Mouse (Mus musculus) bone marrow, adult 2 months (tissue): ENCODE measurements around the gene Spata9. TPM values are rescaled to one million over a fixed set of nuclear protein-coding genes. Genes with fewer than 3 reads are reported as not detected.
A peak's percentile ranks its signal among the peaks of the same experiment; 100 is the strongest.

Experiments
- H3K27ac ChIP-seq: fragments of 200-500 bp; 2 replicates; pipeline ENCODE4 v1.5.1; 2012; ENCODE audit warnings: low read depth, mild to moderate bottlenecking, control low read depth, inconsistent platforms, low read length; ENCODE audit not compliant: control insufficient read depth, poor library complexity, insufficient read depth
- H3K4me1 ChIP-seq: fragments of 200-500 bp; 2 replicates; pipeline ENCODE4 v1.6.1; 2011; ENCODE audit warnings: low read length; ENCODE audit not compliant: control insufficient read depth, insufficient read depth
- H3K4me3 ChIP-seq: fragments of 200-500 bp; replicated peaks from 2 replicates; pipeline ENCODE3; 2011; ENCODE audit warnings: mild to moderate bottlenecking, low read depth, low read length, control low read depth; ENCODE audit not compliant: control insufficient read depth
- CTCF ChIP-seq: fragments of 200-500 bp; IDR thresholded peaks from 2 replicates; pipeline ENCODE4 v1.5.1; 2011; ENCODE audit warnings: low read length, control low read depth; ENCODE audit not compliant: control insufficient read depth, insufficient read depth
- POLR2A ChIP-seq: fragments of 200-500 bp; IDR thresholded peaks from 2 replicates; pipeline ENCODE4 v1.6.1; 2011; ENCODE audit warnings: low read depth, mild to moderate bottlenecking, control low read depth, low read length, borderline replicate concordance; ENCODE audit not compliant: control insufficient read depth
- WGBS: fragments of 180-500 bp; shearing (Covaris S2); methylation state at CpG from one replicate; pipeline ENCODE4 v1.1.7; 2018; 5-methylcytosine and 5-hydroxymethylcytosine counted together
- polyA plus RNA-seq: library from polyadenylated mRNA; stranded (reverse); fragments of >200 nt; gene quantifications from 2 replicates; pipeline ENCODE4 v1.2.4, GENCODE M21; 2011; ENCODE audit warnings: low replicate concordance; ENCODE audit not compliant: missing spikeins, insufficient read depth, insufficient read length

The Spata9 gene
- polyA plus RNA-seq, 1 experiment: not detected

DNA sequence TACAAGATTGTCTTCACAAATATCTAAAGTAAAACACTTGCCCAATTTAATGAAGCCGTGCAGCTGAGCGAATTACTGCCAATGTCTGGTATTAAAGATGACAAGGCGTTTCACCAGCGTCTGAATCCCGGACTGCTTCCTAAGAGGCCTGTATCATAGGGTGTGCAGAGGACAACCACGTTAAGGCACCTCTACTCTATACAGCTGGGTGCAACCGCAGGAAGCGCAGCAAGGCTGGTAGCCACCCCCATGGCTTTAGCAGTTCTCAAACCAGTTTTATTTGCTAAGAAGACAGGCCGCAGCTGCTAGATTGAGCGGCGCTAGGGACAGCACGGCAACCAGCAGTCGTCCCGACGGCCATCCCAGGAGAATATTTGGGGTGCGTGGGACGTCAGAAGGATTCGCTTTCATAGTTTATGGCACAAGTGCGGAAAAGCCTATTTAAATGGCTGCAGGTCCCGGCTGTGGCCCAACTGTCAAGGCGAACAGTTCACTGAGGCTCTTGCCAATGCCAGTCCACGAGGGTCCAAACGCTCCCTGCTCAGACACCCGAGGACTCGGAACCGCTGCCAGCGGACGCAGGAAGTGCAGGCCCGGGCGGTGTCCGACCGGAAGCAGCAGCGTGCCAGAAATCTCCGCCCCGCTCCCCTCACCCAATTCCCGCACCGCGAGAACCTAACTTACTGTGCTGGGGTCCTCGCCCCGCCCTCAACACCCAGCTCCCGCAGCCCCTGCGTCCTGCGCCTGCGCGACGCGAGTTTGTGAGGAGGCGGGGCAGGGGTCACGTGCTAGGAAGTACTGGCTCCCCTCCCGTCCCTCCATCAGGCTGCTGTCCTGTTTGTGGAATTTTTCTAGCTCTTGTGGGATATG is 51.3 kb downstream of the Spata9 start, which contains the start of gene Rfesd:
Gene Rfesd (minus strand): TSS at position 746 of the 870 bp plus-strand sequence.
- H3K27ac ChIP-seq: peak within 1 kb of the TSS; percentile 83
- H3K4me3 ChIP-seq: peak within 1 kb of the TSS; percentile 77
- no peaks in the 10 kb centered on the region; the same call in 1 of the 2 replicates for H3K4me1 ChIP-seq
- WGBS: under 1% methylated on average over 50 of the region's 50 CpGs
- TF ChIP-seq POLR2A: peak; percentile 86
- no peak for TF ChIP-seq CTCF

- peak overlapping the region; percentile 83 for H3K27ac ChIP-seq
- WGBS: 8% methylated on average over 5 of the region's 5 CpGs
- no peak for TF ChIP-seq CTCF
- TF ChIP-seq POLR2A: no peak
- H3K4me3 ChIP-seq: peak overlapping the region; percentile 77
- no peaks in the 10 kb centered on the region; the same call in 1 of the 2 replicates for H3K4me1 ChIP-seq
Observed at GRCm38 (mm10) chr13:76018844-76019400, 52.0 kb downstream of the Spata9 start.

DNA sequence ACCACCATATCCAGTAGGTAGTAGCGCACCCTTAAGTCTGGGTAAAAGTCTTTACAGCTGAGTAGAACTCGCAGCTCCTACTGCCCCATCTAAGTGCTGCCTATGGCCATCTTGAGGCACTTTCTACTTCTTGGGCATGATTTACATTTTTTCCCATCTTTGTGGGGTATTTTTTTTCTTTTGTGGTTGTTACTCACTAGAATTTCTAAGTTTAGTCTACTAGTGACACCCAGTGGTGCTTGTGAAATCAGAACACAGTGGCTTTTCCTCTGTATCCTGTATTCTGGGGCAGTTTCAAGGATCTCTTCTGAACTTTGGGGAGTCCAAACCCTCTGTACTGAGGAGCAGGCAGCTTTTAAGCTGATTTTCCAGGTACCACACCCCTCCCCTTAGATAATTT is 54.8 kb downstream of the Spata9 start:
- no peak overlapping the region for H3K4me3 ChIP-seq
- TF ChIP-seq CTCF: no peak
- TF ChIP-seq POLR2A: no peak
- H3K27ac ChIP-seq: no peak overlapping the region
- WGBS: 56% methylated on average over 2 of the region's 2 CpGs
- no peaks in the 10 kb centered on the region; the same call in 1 of the 2 replicates for H3K4me1 ChIP-seq

GRCm38 (mm10) chr13:76024588-76024987 is 57.6 kb downstream of the Spata9 start:
- Histone ChIP-seq H3K4me3 (no peak overlapping the region), H3K27ac (no peak overlapping the region), H3K4me1 (no peaks in the 10 kb centered on the region)
- 59% methylated on average over 3 of the region's 3 CpGs for WGBS
- TF ChIP-seq POLR2A (no peak), CTCF (no peak)

DNA sequence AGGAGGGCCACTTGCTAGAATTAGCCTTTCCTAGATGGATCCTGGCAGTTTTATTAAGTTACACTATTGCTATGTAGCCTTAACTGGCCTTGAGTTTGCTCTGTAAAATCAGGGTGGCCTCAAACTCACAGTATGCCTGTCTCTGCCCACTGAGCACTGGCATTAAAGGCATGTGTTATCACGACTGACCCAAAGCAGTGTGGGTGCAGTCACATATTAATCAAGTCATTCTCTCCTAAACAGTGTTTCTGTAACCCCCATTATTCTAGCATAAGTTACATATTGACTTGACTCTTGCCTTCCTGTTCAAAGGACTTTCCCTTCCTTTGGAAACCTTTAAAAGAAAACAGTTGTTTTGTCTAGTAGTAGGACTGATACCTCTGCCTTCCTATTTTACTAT is 75.5 kb downstream of the Spata9 start:
- H3K4me1 ChIP-seq: no peaks in the 10 kb centered on the region
- 79% methylated on average over 1 of the region's 1 CpGs for WGBS
- no peak overlapping the region for H3K4me3 ChIP-seq
- no peak for TF ChIP-seq POLR2A
- TF ChIP-seq CTCF: no peak
- no peak overlapping the region for H3K27ac ChIP-seq

DNA sequence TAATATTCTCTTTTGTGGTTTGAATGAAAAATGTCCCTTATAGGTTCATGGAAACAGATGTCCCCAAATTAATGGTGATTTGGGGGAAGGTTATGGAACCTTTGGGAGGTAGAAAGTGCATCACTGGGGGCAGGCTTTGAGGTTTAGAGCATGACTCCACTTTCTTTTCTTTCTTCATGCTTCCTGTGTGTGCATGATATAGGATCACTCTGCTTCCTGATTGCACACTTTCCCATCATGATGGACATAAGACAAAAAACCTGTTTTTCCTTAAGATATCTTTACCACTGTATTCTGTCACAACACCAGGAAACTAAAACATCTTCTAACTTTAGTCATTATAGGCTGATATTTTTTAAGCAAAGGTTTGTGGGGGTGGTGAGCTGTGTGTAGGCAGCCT is 78.0 kb downstream of the Spata9 start:
- TF ChIP-seq CTCF (no peak), POLR2A (no peak)
- no peak overlapping the region for H3K27ac ChIP-seq
- H3K4me3 ChIP-seq: no peak overlapping the region
- H3K4me1 ChIP-seq: no peaks in the 10 kb centered on the region

Other genes with a start within 250 kb of the Spata9 start
- gene Glrx, start 127.3 kb upstream of the Spata9 start, polyA plus RNA-seq: 27.7 and 64.5 TPM in 2 replicates
- gene Rhobtb3, start 23.2 kb upstream of the Spata9 start, polyA plus RNA-seq: 2.3 and 11.0 TPM in 2 replicates
- gene Rfesd, start 51.6 kb downstream of the Spata9 start, polyA plus RNA-seq: 43.4 and 55.3 TPM in 2 replicates
- gene Gpr150, start 89.8 kb downstream of the Spata9 start, polyA plus RNA-seq: not detected in 2 replicates
- 0.82 and 2.4 TPM in 2 replicates for gene Arsk, start 131.5 kb downstream of the Spata9 start, polyA plus RNA-seq
- gene Ttc37, start 131.6 kb downstream of the Spata9 start, polyA plus RNA-seq: 3.3 and 10.3 TPM in 2 replicates